Mouse (Mus musculus) heart, adult 2 months (tissue): ENCODE measurements around the gene Cul9. TPM values are rescaled to one million over a fixed set of nuclear protein-coding genes. Genes with fewer than 3 reads are reported as not detected.

Experiments
- DNase-seq, 2 experiments: peaks; one replicate each; pipeline ENCODE4 v3.0.0; 2021
- H3K27ac ChIP-seq: fragments of 200-600 bp; 2 replicates; pipeline ENCODE4 v1.8.1; 2022
- H3K27me3 ChIP-seq: fragments of 200-500 bp; 2 replicates; pipeline ENCODE4 v1.6.1; 2012; ENCODE audit warnings: mild to moderate bottlenecking, low read length, inconsistent platforms, mixed read lengths; ENCODE audit not compliant: control insufficient read depth, insufficient read depth
- H3K36me3 ChIP-seq: fragments of 200-500 bp; 2 replicates; pipeline ENCODE4 v1.6.1; 2012; ENCODE audit warnings: low read length, inconsistent platforms; ENCODE audit not compliant: control insufficient read depth, insufficient read depth
- H3K4me1 ChIP-seq: fragments of 200-500 bp; 2 replicates; pipeline ENCODE4 v1.6.1; 2011; ENCODE audit warnings: low read length; ENCODE audit not compliant: control insufficient read depth, insufficient read depth
- H3K4me3 ChIP-seq: fragments of 200-600 bp; 2 replicates; pipeline ENCODE4 v1.8.1; 2022
- H3K79me2 ChIP-seq: fragments of 200-500 bp; replicated peaks from 2 replicates; pipeline ENCODE4 v1.6.1; 2012; ENCODE audit warnings: mild to moderate bottlenecking, inconsistent platforms, low read length, moderate library complexity, mixed read lengths; ENCODE audit not compliant: control insufficient read depth, insufficient read depth
- H3K9ac ChIP-seq: fragments of 200-500 bp; 2 replicates; pipeline ENCODE4 v1.6.1; 2012; ENCODE audit warnings: low read depth, mild to moderate bottlenecking, control low read depth, inconsistent platforms, low read length, mixed read lengths
- CTCF ChIP-seq: fragments of 200-600 bp; IDR thresholded peaks from 2 replicates; pipeline ENCODE4 v1.8.1; 2022; ENCODE audit warnings: antibody characterized with exemption, mild to moderate bottlenecking, moderate library complexity
- EP300 ChIP-seq: fragments of 200-500 bp; IDR thresholded peaks from 2 replicates; pipeline ENCODE4 v1.6.1; 2011; ENCODE audit warnings: low read depth, low read length, control low read depth; ENCODE audit not compliant: insufficient read depth
- POLR2A ChIP-seq: fragments of 200-500 bp; IDR thresholded peaks from 2 replicates; pipeline ENCODE4 v1.6.1; 2011; ENCODE audit warnings: mild to moderate bottlenecking, low read depth, low read length, control low read depth; ENCODE audit not compliant: insufficient read depth
- WGBS: fragments of 180-500 bp; shearing (Covaris S2); methylation state at CpG from one replicate; pipeline ENCODE4 v1.1.7; 2018; 5-methylcytosine and 5-hydroxymethylcytosine counted together
- intact Hi-C: fragments of 180-260 bp; cut with DNase I; formaldehyde crosslinking; loops from one replicate; pipeline ENCODE4 v1.15.1; 2025
- polyA plus RNA-seq: library from polyadenylated mRNA; depleted of rRNA; stranded (reverse); fragments of >200 nt; gene quantifications from 2 replicates; pipeline ENCODE4 v1.2.3, GENCODE M21; 2012
- total RNA-seq, 2 experiments: library from RNA; stranded (reverse); gene quantifications; 2 replicates each; pipeline ENCODE4 v1.2.3; 2021

Gene Cul9
- total and polyA plus RNA-seq, 3 experiments: 20.1 to 21.9 (median 21.6) TPM

DNA sequence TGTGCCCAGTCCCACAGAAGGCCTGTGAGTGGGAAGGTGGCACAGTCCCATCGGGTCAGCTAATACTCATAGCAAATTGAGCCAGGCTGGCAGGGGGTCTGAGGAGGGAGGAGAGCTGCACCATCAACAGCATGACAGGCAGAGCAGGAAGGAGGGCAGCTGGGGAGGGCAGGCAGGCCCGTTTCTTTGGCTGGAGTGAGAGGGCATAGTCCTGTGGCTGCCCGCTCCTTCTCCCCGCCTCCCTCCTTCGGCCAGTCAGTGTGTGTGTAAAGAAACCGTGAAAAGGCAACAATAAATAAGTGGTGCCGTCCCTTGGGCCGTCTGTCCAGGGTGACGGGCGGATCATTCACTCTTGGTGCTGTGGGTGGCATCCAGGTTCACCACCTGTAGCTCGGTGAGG lies 2.6 kb upstream of the Cul9 start:
- Histone ChIP-seq H3K9ac (no peak overlapping the region), H3K36me3 (peaks cover 4% of the 10 kb centered on the region), H3K27ac (no peak overlapping the region), H3K79me2 (peaks cover 2% of the 10 kb centered on the region; the same call in 1 of the 2 replicates), H3K4me1 (peaks cover 8% of the 10 kb centered on the region), H3K27me3 (no peaks in the 10 kb centered on the region), H3K4me3 (no peak overlapping the region)
- intact Hi-C loops: no loop called here
- no peak for TF ChIP-seq POLR2A
- TF ChIP-seq EP300: no peak
- no peak for TF ChIP-seq CTCF
- 71% methylated on average over 11 of the region's 11 CpGs for WGBS
- DNase-seq: no peak

DNA sequence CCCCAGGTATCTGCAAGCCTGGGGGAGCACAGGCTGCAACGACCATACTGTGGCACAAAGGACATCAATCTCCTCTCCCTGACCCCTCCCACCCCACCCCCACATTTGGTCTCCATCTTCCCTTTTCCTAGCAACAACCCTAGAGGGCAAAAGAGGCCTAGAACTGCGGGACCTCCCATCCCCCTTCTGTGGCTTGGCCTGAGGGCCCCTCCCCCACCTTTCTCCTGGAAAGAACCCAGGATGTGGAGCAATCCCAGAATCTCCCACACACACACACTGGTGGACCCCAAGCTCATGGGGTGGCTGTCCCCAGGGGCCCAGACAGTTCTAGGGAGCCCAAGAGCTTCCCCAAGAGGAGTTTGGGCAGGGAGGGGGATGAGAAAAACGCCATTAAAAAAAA lies 1.7 kb upstream of the Cul9 start:
- Histone ChIP-seq H3K79me2 (peaks cover 2% of the 10 kb centered on the region; the same call in 1 of the 2 replicates), H3K4me1 (peaks cover 4% of the 10 kb centered on the region; the same call in 1 of the 2 replicates), H3K36me3 (peaks cover 4% of the 10 kb centered on the region), H3K4me3 (no peak overlapping the region), H3K27ac (no peak overlapping the region), H3K9ac (no peak overlapping the region), H3K27me3 (no peaks in the 10 kb centered on the region)
- no peak for TF ChIP-seq POLR2A
- no peak for TF ChIP-seq EP300
- no peak for TF ChIP-seq CTCF
- intact Hi-C loops: no loop called here
- 47% methylated on average over 3 of the region's 3 CpGs for WGBS
- no peak for DNase-seq

- H3K27ac ChIP-seq: no peak overlapping the region; the same call in 1 of the 2 replicates
- TF ChIP-seq CTCF (no peak), POLR2A (no peak), EP300 (no peak)
- DNase-seq: no peak
- no peaks in the 10 kb centered on the region; the same call in 1 of the 2 replicates for H3K36me3 ChIP-seq
- no peak overlapping the region for H3K9ac ChIP-seq
- 41% methylated on average over 8 of the region's 8 CpGs for WGBS
- H3K4me1 ChIP-seq: peaks cover 2% of the 10 kb centered on the region; the same call in 1 of the 2 replicates
- intact Hi-C loops: no loop called here
- no peaks in the 10 kb centered on the region for H3K27me3 ChIP-seq
- no peak overlapping the region for H3K4me3 ChIP-seq
- H3K79me2 ChIP-seq: peaks cover 2% of the 10 kb centered on the region; the same call in 1 of the 2 replicates
These were observed 807 bp upstream of the Cul9 start for GRCm38 (mm10) chr17:46546995-46547394.

- WGBS: 40% methylated on average over 7 of the region's 7 CpGs
- Histone ChIP-seq H3K27ac (peak overlapping the region; percentile 71), H3K9ac (peak overlapping the region; percentile 76), H3K4me1 (peaks cover 2% of the 10 kb centered on the region; the same call in 1 of the 2 replicates), H3K36me3 (no peaks in the 10 kb centered on the region; the same call in 1 of the 2 replicates), H3K4me3 (peak overlapping the region; percentile 75), H3K27me3 (no peaks in the 10 kb centered on the region), H3K79me2 (peaks cover 2% of the 10 kb centered on the region; the same call in 1 of the 2 replicates)
- intact Hi-C loops: no loop called here
- no peak for DNase-seq
- TF ChIP-seq EP300 (no peak), CTCF (no peak), POLR2A (no peak)
These were observed 403 bp upstream of the Cul9 start for GRCm38 (mm10) chr17:46546591-46546990.

- no peak overlapping the region for H3K4me3 ChIP-seq
- H3K27ac ChIP-seq: no peak overlapping the region
- WGBS: 88% methylated on average over 12 of the region's 12 CpGs
- peaks cover 2% of the 10 kb centered on the region; the same call in 1 of the 2 replicates for H3K4me1 ChIP-seq
- no peak overlapping the region for H3K9ac ChIP-seq
- TF ChIP-seq POLR2A: no peak
- no peak for TF ChIP-seq CTCF
- no peak for TF ChIP-seq EP300
- H3K27me3 ChIP-seq: no peaks in the 10 kb centered on the region
- DNase-seq: no peak
- no peaks in the 10 kb centered on the region for H3K36me3 ChIP-seq
- H3K79me2 ChIP-seq: no peaks in the 10 kb centered on the region
- intact Hi-C loops: no loop called here
These were observed 2.5 kb downstream of the Cul9 start for GRCm38 (mm10) chr17:46543661-46544060.

- Histone ChIP-seq H3K4me3 (no peak overlapping the region), H3K79me2 (no peaks in the 10 kb centered on the region), H3K27ac (no peak overlapping the region), H3K9ac (no peak overlapping the region), H3K36me3 (no peaks in the 10 kb centered on the region), H3K27me3 (no peaks in the 10 kb centered on the region), H3K4me1 (no peaks in the 10 kb centered on the region; the same call in 1 of the 2 replicates)
- intact Hi-C loops: loop anchor here (1.0 to 2.0 kb wide), 3 partner anchors 64 to 199 kb away; no protein-coding TSS in a partner anchor
- TF ChIP-seq CTCF (peak; percentile 97), EP300 (no peak)
- peak; percentile 67 to 81 for DNase-seq
- WGBS: 32% methylated on average over 12 of the region's 12 CpGs
These were observed 20.4 kb downstream of the Cul9 start for GRCm38 (mm10) chr17:46525579-46526307.
